Mouse (Mus musculus) forebrain, embryonic 16.5 days (tissue): Measurements from ENCODE around the gene Gal3st3. TPM values are rescaled to one million over a fixed set of nuclear protein-coding genes. Genes with fewer than 3 reads are reported as not detected.

ENCODE experiments used
- ATAC-seq: fragments of 200-750 bp; cut with Nextera tagmentation; 2 replicates; pipeline ENCODE4 v1.8.0; 2017; ENCODE audit warnings: mild to moderate bottlenecking, moderate library complexity
- H3K27ac ChIP-seq: fragments of 300-500 bp; sonication (generic); 2 replicates; pipeline ENCODE4 v1.5.1; 2014; ENCODE audit warnings: low read length, control low read depth
- H3K27me3 ChIP-seq: fragments of 300-500 bp; sonication (generic); replicated peaks from 2 replicates; pipeline ENCODE4 v1.6.1; 2014; ENCODE audit warnings: low read length; ENCODE audit not compliant: control insufficient read depth, insufficient read depth
- H3K36me3 ChIP-seq: fragments of 300-500 bp; sonication (generic); 2 replicates; pipeline ENCODE4 v1.6.1; 2014; ENCODE audit not compliant: control insufficient read depth, insufficient read depth
- H3K4me1 ChIP-seq: fragments of 300-500 bp; sonication (generic); replicated peaks from 2 replicates; pipeline ENCODE4 v1.6.1; 2014; ENCODE audit warnings: low read length; ENCODE audit not compliant: control insufficient read depth, insufficient read depth
- H3K4me2 ChIP-seq: fragments of 300-500 bp; sonication (generic); 2 replicates; pipeline ENCODE4 v1.6.1; 2014; ENCODE audit warnings: mild to moderate bottlenecking, low read length, control low read depth
- H3K4me3 ChIP-seq: fragments of 300-500 bp; sonication (generic); replicated peaks from 2 replicates; pipeline ENCODE4 v1.5.1; 2014; ENCODE audit warnings: mild to moderate bottlenecking, low read length, control low read depth
- H3K9ac ChIP-seq: fragments of 300-500 bp; sonication (generic); replicated peaks from 2 replicates; pipeline ENCODE4 v1.6.1; 2014; ENCODE audit warnings: low read depth, low read length, control low read depth
- H3K9me3 ChIP-seq: fragments of 300-500 bp; sonication (generic); 2 replicates; pipeline ENCODE4 v1.6.1; 2016; ENCODE audit warnings: low read length; ENCODE audit not compliant: control insufficient read depth
- WGBS: fragments of 180-500 bp; shearing (Covaris S2); extraction: QIAGEN DNeasy Blood & Tissue Kit; methylation state at CpG from one replicate; pipeline ENCODE4 v1.1.7; 2014; 5-methylcytosine and 5-hydroxymethylcytosine counted together
- polyA plus RNA-seq: library from polyadenylated mRNA; unstranded; fragments of >200 nt; fragmentation: Nextera tagmentation; extraction: Ambion mirVana; gene quantifications from 2 replicates; pipeline ENCODE4 v1.2.1, GENCODE M21; 2015

The Gal3st3 gene
- 36.3 and 40.5 TPM in 2 replicates for polyA plus RNA-seq

DNA sequence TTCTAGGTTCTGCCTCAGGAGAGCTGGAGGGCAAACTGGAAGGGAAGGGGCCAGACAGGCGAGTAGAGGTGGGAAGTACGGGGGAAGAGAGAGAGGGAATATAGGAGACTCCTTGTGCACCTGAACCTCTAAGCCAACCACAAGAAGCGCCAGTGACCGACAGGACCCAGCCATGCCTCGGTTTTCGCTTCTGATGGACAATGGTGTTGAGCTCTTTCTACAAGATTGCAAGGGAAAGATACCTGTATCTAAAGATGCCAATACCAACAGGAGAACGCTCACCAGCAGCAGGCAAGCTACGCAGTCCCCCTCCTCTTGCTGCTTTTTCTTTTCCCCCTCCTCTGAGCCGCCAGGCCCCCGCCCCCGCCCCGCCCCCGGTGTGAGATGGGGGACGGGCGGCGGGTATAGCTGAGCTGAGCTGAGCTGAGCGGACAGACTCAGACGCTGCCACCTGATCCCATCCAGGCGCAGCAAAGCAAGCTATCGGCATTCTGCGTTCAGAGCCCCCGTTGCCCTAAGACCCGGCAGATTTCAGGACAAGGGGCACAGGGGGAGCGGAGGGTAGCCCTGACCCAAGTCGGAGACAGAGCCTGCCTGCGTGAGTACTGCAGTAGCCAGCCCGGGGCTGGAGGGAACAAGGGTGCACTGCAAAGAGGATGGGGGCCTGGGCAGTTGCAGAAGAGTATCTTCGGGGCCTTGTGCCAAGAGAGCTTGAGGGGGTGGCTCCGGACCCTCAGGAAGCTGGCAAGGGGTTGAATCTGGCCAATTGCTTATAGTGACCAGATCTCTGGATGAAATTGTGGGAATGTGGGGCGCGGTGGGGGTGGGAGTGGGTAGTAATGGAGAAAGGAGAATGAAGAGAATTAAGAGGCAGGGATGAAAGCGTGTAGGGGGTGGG, at the start of gene Gal3st3:
Gal3st3 (plus strand) TSS at position 429 of the 898 bp plus-strand sequence.
- H3K9me3 ChIP-seq, result no peaks in the 10 kb centered on the region
- H3K4me3 ChIP-seq, result peak within 1 kb of the TSS; percentile 55
- H3K27ac ChIP-seq, result peak within 1 kb of the TSS; percentile 56
- 2% methylated on average over 30 of the region's 32 CpGs for WGBS
- H3K36me3 ChIP-seq, result peaks cover under 1% of the 10 kb centered on the region; the same call in 1 of the 2 replicates
- H3K9ac ChIP-seq, result peak within 1 kb of the TSS; percentile 75
- no peaks in the 10 kb centered on the region for H3K27me3 ChIP-seq
- ATAC-seq, result peak; percentile 67
- H3K4me1 ChIP-seq, result peaks cover 37% of the 10 kb centered on the region
- peak within 1 kb of the TSS; percentile 74 for H3K4me2 ChIP-seq

DNA sequence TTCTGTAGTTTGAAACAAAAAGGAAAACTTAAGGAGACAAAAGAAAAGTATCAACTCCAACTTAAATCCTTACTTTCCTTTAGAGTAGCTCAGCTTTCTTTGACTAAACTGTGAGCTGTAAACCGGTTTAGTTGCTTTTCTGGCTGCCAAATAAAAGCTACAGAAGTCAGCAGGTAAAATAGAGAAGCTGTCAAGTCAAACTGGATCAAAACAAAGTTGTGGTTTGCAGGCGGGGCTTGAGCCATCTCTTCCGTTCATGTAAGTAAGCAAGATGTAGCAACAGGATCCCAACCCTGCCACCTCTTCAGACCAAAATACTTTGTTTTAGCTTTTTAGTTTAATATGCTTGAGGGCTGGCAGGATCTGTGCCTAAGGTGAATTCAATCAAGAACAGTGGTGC, 41.0 kb upstream of the Gal3st3 start:
- Histone ChIP-seq H3K27ac (no peak overlapping the region), H3K4me1 (no peaks in the 10 kb centered on the region), H3K36me3 (no peaks in the 10 kb centered on the region), H3K4me3 (no peak overlapping the region), H3K4me2 (no peak overlapping the region), H3K9ac (no peak overlapping the region), H3K27me3 (no peaks in the 10 kb centered on the region), H3K9me3 (no peaks in the 10 kb centered on the region)
- WGBS, result 55% methylated on average over 3 of the region's 3 CpGs
- no peak for ATAC-seq

DNA sequence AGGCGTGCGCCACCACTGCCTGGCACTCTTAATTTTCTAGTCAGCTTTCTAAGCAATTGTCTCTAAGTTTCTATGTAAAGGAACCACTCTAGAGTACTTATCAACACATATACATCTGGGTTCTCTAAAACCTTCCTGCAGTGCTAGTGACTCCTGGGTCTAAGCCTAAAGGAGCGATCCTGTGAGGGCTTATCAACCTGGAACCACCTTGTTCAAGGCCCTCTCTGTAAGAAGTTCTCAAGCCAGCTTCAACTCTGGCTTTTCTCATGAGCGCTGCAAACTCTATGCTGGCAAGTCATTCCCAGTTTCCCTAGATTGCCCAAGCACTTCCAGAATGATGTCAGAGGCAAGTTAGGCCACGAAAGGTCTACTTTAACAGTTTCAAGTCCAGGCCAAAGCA, 31.1 kb upstream of the Gal3st3 start:
- H3K4me2 ChIP-seq, result no peak overlapping the region
- ATAC-seq, result no peak
- H3K4me1 ChIP-seq, result peaks cover 16% of the 10 kb centered on the region
- H3K27ac ChIP-seq, result no peak overlapping the region
- H3K9me3 ChIP-seq, result no peaks in the 10 kb centered on the region
- H3K36me3 ChIP-seq, result no peaks in the 10 kb centered on the region
- no peak overlapping the region for H3K4me3 ChIP-seq
- no peaks in the 10 kb centered on the region for H3K27me3 ChIP-seq
- H3K9ac ChIP-seq, result no peak overlapping the region
- 98% methylated on average over 5 of the region's 5 CpGs for WGBS

DNA sequence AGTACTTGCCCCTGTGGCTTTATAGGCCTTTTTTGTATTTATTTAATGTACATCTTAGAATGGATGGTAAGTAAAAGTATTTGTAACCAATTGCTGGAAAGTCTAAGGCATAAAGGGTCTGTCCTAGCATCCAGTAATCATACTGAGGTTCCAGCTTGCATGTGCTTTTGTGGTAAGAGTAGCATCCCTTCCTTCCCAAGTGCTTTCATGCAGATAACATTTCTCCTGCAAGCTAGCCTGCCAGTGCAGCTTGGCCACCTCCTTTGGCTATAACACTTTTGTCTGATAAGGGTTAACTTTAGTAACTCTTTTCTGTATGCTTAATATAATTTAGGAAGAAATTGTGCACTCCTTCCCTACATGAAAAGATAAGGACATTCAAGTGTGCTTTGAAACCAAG, 30.1 kb upstream of the Gal3st3 start:
- Histone ChIP-seq H3K27ac (no peak overlapping the region), H3K36me3 (no peaks in the 10 kb centered on the region), H3K4me1 (peaks cover 18% of the 10 kb centered on the region), H3K9me3 (no peaks in the 10 kb centered on the region), H3K4me3 (no peak overlapping the region), H3K27me3 (no peaks in the 10 kb centered on the region), H3K9ac (no peak overlapping the region), H3K4me2 (no peak overlapping the region)
- no peak for ATAC-seq

DNA sequence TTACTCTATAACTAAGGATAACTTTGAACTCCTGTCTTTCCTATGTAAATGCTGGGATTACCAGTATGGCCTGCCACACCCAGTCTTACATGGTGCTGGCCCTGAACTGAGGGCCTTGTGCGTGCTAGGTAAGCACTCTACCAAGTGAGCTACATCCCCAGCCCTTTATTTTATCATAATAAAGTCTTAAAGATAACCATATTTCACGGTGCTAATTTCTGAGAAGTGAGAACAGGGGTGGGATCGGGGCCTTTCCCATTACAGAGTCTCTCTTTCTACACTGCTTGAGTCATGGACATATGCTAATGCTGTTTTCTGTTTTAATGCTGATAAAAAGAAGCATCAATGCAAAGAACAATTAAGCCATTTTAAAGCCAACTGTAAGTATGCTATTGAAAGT, 29.3 kb upstream of the Gal3st3 start:
- H3K9me3 ChIP-seq, result no peaks in the 10 kb centered on the region
- no peak overlapping the region for H3K27ac ChIP-seq
- peaks cover 24% of the 10 kb centered on the region for H3K4me1 ChIP-seq
- H3K4me3 ChIP-seq, result no peak overlapping the region
- peaks cover under 1% of the 10 kb centered on the region for H3K36me3 ChIP-seq
- no peaks in the 10 kb centered on the region for H3K27me3 ChIP-seq
- no peak overlapping the region for H3K9ac ChIP-seq
- H3K4me2 ChIP-seq, result no peak overlapping the region
- ATAC-seq, result no peak
- 88% methylated on average over 3 of the region's 3 CpGs for WGBS

DNA sequence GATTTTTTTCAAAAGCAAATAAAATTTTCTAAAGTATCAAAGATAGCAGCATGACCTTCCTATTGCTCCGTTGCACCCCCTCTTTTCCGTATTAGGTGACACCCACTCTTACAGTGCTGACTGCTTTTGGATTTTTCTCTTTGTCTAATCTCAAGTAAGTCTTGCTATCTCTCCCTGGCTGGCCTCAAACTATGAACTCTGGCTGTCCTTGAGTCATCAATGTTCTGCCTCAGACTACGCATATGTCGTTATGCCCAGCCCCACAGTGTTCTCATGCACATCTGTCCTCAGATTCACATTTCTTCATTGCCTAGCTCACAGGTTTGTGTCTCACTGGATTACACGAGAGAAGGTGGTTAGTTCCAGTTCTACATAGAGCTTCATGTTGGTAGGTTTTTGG, 28.7 kb upstream of the Gal3st3 start:
- WGBS, result 83% methylated on average over 5 of the region's 5 CpGs
- Histone ChIP-seq H3K27ac (no peak overlapping the region), H3K4me2 (no peak overlapping the region), H3K27me3 (no peaks in the 10 kb centered on the region), H3K9ac (no peak overlapping the region), H3K4me1 (peaks cover 25% of the 10 kb centered on the region), H3K4me3 (no peak overlapping the region), H3K9me3 (no peaks in the 10 kb centered on the region), H3K36me3 (peaks cover 3% of the 10 kb centered on the region)
- ATAC-seq, result no peak

DNA sequence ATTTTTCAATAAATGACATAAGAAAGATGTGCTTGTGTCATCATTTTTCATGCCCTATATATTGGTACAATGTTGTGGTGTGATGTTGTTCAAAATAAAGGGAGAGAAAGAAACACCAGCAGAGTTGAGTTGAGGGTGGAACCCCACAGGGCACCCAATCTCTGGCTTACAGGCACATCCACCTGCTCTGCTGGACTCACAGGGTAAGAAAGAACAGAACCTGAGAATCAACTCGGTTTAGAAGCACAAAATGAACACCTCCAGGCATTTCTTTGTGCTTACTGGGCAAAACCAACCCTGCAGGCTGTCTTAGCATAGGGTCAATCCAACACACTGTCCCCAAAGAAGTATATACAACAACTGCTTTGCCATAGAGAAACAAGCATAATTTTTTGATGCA, 26.7 kb upstream of the Gal3st3 start:
- no peaks in the 10 kb centered on the region for H3K27me3 ChIP-seq
- H3K4me3 ChIP-seq, result peak overlapping the region; percentile 90
- no peak for ATAC-seq
- peaks cover 18% of the 10 kb centered on the region for H3K36me3 ChIP-seq
- H3K9ac ChIP-seq, result no peak overlapping the region
- peak overlapping the region; percentile 70 for H3K4me2 ChIP-seq
- peaks cover 25% of the 10 kb centered on the region for H3K4me1 ChIP-seq
- no peaks in the 10 kb centered on the region for H3K9me3 ChIP-seq
- WGBS, result 52% methylated on average over 1 of the region's 1 CpGs
- no peak overlapping the region for H3K27ac ChIP-seq

DNA sequence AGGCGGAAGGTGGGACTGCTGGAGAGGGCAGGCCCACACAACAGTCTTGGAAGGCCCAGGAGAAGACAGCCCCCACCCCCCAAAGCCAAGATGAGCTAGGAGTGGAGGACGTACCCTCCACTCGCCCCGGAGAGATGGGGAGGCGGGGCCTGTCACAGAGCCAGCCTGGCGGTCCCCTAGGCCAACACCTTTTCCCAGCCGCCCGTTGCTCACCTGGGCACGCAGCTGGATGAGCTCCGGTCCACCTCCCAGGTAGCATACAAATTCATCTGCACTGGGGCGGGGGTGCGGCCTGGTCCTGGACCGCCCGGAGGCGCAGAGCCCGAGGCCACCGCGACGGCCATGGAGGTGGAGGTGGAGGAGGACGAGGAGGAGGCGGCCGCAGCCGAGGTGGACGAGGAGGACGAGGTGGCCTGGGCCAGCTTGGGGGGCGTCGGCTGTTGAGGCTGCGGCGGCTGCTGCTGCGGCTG, 25.8 kb upstream of the Gal3st3 start:
- Histone ChIP-seq H3K27me3 (no peaks in the 10 kb centered on the region), H3K4me2 (peak overlapping the region; percentile 70), H3K9ac (peak overlapping the region; percentile 92), H3K4me1 (peaks cover 25% of the 10 kb centered on the region), H3K9me3 (no peaks in the 10 kb centered on the region), H3K4me3 (peak overlapping the region; percentile 90), H3K36me3 (peaks cover 21% of the 10 kb centered on the region), H3K27ac (peak overlapping the region; percentile 84)
- peak; percentile 55 for ATAC-seq
- under 1% methylated on average over 25 of the region's 30 CpGs for WGBS

DNA sequence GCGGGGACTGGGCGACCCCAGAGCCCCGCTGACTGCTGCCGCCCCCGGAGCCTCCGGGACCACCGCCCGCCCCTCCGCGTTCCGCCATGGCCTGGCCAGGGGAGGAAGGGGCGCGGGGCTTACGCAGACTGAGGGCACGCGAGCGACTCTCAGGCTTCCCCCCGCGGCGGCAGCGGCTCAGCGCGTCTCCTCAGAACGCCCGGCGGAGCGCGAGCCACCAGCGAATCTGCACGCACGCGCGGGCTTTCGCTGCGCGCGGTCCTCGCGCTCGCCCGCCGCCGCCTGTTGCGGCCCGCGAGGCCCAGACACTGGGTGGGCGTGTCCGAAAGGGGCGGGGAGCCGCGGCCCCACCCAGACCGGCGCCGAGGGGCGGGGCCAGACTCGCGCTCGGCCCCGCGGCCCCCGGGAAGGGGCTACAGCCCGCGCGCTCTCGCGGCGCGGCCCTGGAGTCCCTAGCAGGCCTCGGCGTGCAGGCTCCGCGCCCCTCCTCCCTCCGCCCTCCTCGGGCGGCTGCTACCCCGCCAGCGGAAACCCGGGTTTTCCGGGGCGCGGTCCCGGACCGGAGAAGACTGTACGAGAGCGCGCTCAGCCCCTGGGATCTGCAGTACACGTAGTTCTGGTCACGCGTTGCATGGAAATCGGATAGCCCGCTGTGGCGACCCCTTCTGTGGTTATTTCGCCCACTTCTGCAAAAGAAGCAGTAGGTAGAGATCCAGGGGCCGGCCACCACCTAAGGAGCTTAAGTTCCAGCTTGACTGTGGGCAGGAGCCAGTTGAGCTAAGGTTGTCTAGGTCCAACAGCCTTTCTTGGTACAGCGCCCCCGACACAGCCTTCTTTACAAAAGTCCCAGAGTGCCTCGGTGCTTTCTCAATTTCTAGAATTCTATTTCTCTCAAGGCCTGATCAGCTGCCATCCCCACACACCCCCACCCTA, 25.1 kb upstream of the Gal3st3 start, which contains the start of gene Pacs1:
Pacs1 (minus strand) TSS at position 319 of the 933 bp plus-strand sequence.
- no peaks in the 10 kb centered on the region for H3K27me3 ChIP-seq
- WGBS, result 2% methylated on average over 47 of the region's 97 CpGs
- H3K9ac ChIP-seq, result peak within 1 kb of the TSS; percentile 92
- H3K4me2 ChIP-seq, result peak within 1 kb of the TSS; percentile 70
- H3K4me3 ChIP-seq, result peak within 1 kb of the TSS; percentile 90
- peaks cover 25% of the 10 kb centered on the region for H3K4me1 ChIP-seq
- H3K36me3 ChIP-seq, result peaks cover 24% of the 10 kb centered on the region
- peak within 1 kb of the TSS; percentile 84 for H3K27ac ChIP-seq
- H3K9me3 ChIP-seq, result no peaks in the 10 kb centered on the region
- ATAC-seq, result peak; percentile 93
